Mouse (Mus musculus) limb, embryonic 11.5 days (tissue): ENCODE measurements around the gene Pik3ip1. TPM values are rescaled to one million over a fixed set of nuclear protein-coding genes. Genes with fewer than 3 reads are reported as not detected.

Source experiments
- ATAC-seq: fragments of 200-750 bp; cut with Nextera tagmentation; 2 replicates; pipeline ENCODE4 v1.8.0; 2017; ENCODE audit warnings: low read depth; ENCODE audit not compliant: insufficient number of reproducible peaks, low FRiP score, low TSS enrichment
- DNase-seq: peaks from one replicate; pipeline ENCODE4 v3.0.0-alpha.2; 2015; ENCODE audit warnings: low spot score
- H3K27ac ChIP-seq: fragments of 300-500 bp; sonication (generic); replicated peaks from 2 replicates; pipeline ENCODE4 v1.5.1; 2014; ENCODE audit warnings: low read depth, mild to moderate bottlenecking, low read length
- H3K27me3 ChIP-seq: fragments of 300-500 bp; sonication (generic); 2 replicates; pipeline ENCODE4 v1.6.1; 2014; ENCODE audit warnings: mild to moderate bottlenecking, low read length, mixed read lengths; ENCODE audit not compliant: control insufficient read depth, insufficient read depth
- H3K36me3 ChIP-seq: fragments of 300-500 bp; sonication (generic); 2 replicates; pipeline ENCODE4 v1.6.1; 2014; ENCODE audit warnings: mild to moderate bottlenecking, low read length, moderate library complexity, mixed read lengths; ENCODE audit not compliant: control insufficient read depth, insufficient read depth
- H3K4me1 ChIP-seq: fragments of 300-500 bp; sonication (generic); 2 replicates; pipeline ENCODE4 v1.6.1; 2014; ENCODE audit warnings: low read length, mixed read lengths; ENCODE audit not compliant: control insufficient read depth, insufficient read depth
- H3K4me2 ChIP-seq: fragments of 300-500 bp; sonication (generic); 2 replicates; pipeline ENCODE4 v1.6.1; 2014; ENCODE audit warnings: low read depth, mild to moderate bottlenecking, moderate library complexity; ENCODE audit not compliant: severe bottlenecking
- H3K4me3 ChIP-seq: fragments of 300-500 bp; sonication (generic); 2 replicates; pipeline ENCODE4 v1.5.1; 2014; ENCODE audit warnings: low read depth, low read length
- H3K9ac ChIP-seq: fragments of 300-500 bp; sonication (generic); 2 replicates; pipeline ENCODE4 v1.6.1; 2014; ENCODE audit warnings: mild to moderate bottlenecking, low read length
- H3K9me3 ChIP-seq: fragments of 300-500 bp; sonication (generic); 2 replicates; pipeline ENCODE4 v1.6.1; 2016; ENCODE audit warnings: low read length; ENCODE audit not compliant: control insufficient read depth
- WGBS: fragments of 180-500 bp; shearing (Covaris S2); extraction: QIAGEN DNeasy Blood & Tissue Kit; methylation state at CpG from one replicate; pipeline ENCODE4 v1.1.7; 2014; 5-methylcytosine and 5-hydroxymethylcytosine counted together
- polyA plus RNA-seq: library from polyadenylated mRNA; unstranded; fragments of >200 nt; fragmentation: Nextera tagmentation; extraction: Ambion mirVana; gene quantifications from 2 replicates; pipeline ENCODE4 v1.2.1, GENCODE M21; 2014

Pik3ip1 gene
- polyA plus RNA-seq, 1 experiment from 2014 or later: 10.2 TPM

DNA sequence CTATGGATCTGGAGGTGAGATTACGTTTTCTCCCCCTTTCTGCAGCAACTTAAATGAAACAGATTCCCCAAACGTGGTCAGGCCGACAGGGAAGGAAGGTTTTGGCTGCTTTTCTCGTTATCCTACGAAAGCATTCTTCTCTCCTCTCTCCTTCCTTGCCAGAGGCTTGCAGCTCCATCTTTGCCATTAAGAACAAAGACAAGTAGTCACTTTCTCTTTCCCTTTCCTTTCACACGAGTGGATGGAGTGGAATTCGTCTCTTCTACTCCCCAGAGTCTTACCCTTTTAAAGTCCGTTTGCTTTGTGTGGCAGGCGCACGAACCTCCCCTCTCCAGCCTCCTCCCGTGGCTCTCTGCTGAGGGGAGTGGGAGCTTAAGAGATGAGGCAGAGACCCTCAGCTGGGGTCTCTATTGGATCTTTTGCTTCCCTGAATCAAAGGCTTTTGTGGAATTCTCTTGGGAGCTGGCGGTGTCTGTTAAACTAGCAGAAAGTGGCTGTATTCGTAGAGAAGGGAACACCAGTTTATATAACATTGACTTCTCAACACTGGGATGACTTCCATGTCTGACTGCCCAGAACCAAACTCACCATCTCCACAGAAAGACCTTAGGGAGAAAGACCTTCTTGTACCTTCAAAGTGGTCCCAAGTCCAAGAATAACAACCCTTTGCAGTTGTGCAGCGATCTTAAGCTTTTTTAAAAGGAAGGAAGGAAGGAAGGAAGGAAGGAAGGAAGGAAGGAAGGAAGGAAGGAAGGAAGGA lies 970 bp downstream of the Pik3ip1 start:
- Histone ChIP-seq H3K27ac (no peak overlapping the region; the same call in 1 of the 2 replicates), H3K4me3 (peak overlapping the region; percentile 41), H3K27me3 (no peaks in the 10 kb centered on the region), H3K9me3 (no peaks in the 10 kb centered on the region), H3K4me2 (peak overlapping the region; percentile 92), H3K9ac (peak overlapping the region; percentile 61), H3K4me1 (peaks cover 3% of the 10 kb centered on the region; the same call in 1 of the 2 replicates), H3K36me3 (no peaks in the 10 kb centered on the region)
- peak; percentile 36 for DNase-seq
- 8% methylated on average over 14 of the region's 14 CpGs for WGBS
- ATAC-seq: no peak

DNA sequence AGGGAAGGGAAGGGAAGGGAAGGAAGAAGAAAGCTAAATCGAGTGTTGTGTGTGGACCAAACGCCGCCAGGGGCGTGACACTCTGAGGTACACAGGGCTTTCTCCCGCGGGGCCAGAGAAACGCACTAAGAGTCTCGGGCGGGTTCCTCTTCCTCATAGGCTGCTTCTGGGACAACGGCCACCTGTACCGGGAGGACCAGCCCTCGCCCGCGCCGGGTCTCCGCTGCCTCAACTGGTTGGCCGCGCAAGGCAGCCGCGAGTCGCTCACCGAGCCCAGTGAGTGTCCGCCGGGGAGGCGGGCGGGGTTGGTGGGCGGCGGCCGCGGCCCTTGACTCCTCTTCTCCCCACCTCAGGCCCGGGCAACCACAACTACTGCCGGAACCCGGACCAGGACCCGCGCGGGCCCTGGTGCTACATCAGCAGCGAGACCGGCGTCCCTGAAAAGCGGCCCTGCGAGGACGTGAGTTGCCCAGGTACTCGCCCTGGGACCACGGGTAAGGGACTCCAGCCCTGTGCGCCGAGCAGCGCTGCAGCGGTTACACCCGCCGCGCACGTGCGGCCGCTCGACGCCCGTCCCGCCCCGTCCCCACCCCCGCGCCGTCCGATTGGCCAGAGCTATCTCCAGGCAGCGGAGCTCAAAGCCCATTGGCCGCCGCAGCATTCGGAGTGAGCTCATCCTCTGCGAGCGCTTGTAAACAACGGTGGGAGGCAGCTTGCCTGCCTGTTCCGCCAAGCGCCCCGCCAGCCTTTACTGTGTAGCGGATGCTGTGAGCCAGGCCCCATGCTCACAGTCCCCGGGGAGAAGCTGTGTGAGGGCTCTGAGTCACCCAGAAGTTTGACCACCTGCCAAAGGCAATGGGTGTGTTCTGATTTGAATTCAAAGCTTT lies 1.8 kb downstream of the Pik3ip1 start:
- Histone ChIP-seq H3K27ac (no peak overlapping the region), H3K9me3 (no peaks in the 10 kb centered on the region), H3K9ac (peak overlapping the region; percentile 48), H3K36me3 (no peaks in the 10 kb centered on the region), H3K4me1 (peaks cover 3% of the 10 kb centered on the region; the same call in 1 of the 2 replicates), H3K4me2 (peak overlapping the region; percentile 92), H3K27me3 (no peaks in the 10 kb centered on the region), H3K4me3 (peak overlapping the region; percentile 41)
- WGBS: under 1% methylated on average over 66 of the region's 75 CpGs
- peak; percentile 92 for ATAC-seq
- peak; percentile 93 for DNase-seq

DNA sequence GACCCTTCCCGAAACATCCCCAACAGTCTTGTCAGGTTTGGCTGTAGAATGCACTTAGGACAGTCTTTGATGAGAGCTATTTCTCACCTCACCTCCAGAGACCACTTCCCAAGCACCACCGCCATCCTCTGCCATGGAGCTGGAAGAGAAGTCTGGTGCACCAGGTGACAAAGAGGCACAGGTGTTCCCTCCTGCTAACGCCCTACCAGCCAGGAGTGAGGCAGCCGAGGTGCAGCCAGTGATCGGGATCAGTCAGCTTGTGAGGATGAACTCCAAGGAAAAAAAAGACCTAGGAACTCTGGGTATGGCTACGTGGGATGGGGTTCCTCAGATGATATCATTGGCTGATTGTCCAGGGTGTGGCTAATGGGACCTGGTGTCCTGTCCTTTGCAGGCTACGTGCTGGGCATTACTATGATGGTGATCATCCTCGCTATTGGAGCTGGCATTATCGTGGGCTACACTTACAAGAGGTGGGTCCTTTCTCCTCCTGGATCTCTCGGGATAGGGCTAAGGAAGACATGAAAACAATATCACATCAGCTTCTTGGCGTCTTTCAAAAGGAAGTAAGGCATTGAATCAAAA lies 3.0 kb downstream of the Pik3ip1 start:
- DNase-seq: no peak
- no peaks in the 10 kb centered on the region for H3K27me3 ChIP-seq
- ATAC-seq: no peak
- H3K4me3 ChIP-seq: no peak overlapping the region
- H3K4me1 ChIP-seq: peaks cover 8% of the 10 kb centered on the region; the same call in 1 of the 2 replicates
- no peak overlapping the region for H3K9ac ChIP-seq
- H3K27ac ChIP-seq: no peak overlapping the region
- WGBS: 83% methylated on average over 11 of the region's 11 CpGs
- H3K36me3 ChIP-seq: no peaks in the 10 kb centered on the region
- H3K9me3 ChIP-seq: no peaks in the 10 kb centered on the region
- no peak overlapping the region for H3K4me2 ChIP-seq

DNA sequence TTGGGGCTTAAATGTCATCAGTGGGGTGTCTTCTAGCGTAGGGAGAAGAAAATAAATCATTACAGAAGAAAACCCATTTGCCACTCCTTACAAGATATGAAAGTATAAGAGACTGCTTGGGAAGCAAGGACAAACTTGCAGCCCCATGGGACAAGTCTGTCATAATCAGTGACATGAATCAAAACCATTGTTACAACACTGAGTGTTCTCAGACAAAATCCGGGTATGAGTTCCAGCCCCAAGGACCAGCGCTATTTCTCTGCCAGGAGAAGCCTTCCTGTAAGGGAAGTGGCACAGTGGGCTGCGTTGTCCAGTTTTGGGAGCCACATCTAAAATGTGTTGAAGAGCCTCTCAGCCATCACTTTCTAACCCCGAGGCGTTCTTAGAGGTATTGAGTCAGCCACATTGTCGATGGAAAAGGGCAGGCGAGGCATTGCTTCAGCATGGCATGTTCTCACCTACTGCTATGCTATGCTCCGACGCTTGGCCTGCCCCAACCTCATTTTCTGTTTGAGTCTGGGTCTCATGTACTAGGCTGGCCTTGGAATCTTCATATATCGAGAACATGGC lies 4.0 kb downstream of the Pik3ip1 start:
- 90% methylated on average over 11 of the region's 11 CpGs for WGBS
- DNase-seq (no peak), ATAC-seq (no peak)
- Histone ChIP-seq H3K4me2 (no peak overlapping the region), H3K9me3 (no peaks in the 10 kb centered on the region), H3K9ac (no peak overlapping the region), H3K27ac (no peak overlapping the region), H3K36me3 (no peaks in the 10 kb centered on the region), H3K4me3 (no peak overlapping the region), H3K27me3 (no peaks in the 10 kb centered on the region), H3K4me1 (peaks cover 8% of the 10 kb centered on the region; the same call in 1 of the 2 replicates)

DNA sequence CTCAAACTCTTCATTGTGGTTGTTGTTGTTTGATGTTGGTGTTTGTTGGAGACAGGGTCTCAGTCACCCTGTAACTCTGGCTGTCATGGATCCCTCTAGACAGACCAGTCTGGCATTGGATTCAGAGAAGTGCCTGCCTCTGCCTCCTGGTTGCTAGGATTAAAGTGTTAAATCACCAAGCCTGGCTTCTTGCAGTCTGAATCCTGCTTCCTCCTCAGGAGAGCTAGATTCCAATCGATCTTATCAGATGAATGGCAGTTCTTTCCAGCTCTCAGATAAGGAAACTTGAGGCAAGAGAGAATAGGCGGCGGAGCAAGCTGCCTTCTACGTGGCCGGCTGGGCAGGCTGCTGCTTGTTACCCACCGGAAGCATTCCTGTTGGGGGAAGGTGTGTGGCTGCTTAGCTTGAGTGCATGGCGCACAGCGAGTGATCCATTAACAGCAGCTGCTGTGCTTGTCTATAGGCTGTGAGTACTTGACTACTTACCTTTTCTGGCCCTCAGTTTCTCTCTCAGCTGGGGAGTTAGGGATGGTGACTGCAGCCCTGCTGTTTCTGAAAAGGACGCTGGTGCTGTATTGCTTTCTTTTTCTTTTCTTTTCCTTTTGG lies 4.6 kb downstream of the Pik3ip1 start:
- H3K4me1 ChIP-seq: peaks cover 8% of the 10 kb centered on the region; the same call in 1 of the 2 replicates
- no peak overlapping the region for H3K9ac ChIP-seq
- DNase-seq: peak; percentile 55

DNA sequence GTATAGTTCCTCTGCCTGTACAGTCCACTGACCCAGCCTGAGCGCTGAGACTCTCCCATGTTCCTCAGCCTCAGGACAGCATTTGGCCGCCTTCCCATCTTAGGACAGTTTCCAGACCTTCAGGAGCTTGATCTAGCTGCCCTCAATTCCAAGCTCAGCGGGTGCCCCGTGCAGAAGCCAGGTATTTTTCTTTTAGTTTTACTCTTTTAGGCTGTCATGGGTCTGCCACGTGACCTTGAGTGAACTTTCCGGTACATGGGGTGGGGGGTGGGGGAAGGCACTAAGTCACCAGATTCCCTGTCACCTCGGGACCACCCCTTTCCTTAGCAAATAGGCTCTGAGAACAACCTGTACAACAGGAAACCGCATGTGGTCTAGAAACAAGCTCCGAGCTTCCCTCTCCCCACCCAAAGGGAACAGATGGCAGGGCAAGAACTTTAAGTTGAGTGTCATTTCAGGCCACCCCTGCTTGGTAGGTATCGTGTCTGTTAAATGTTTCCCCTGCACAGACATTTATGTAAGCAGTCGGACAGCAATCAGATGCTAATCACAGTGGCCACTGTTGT lies 5.5 kb downstream of the Pik3ip1 start:
- H3K4me1 ChIP-seq: peaks cover 8% of the 10 kb centered on the region; the same call in 1 of the 2 replicates
- H3K27ac ChIP-seq: no peak overlapping the region
- DNase-seq (no peak), ATAC-seq (no peak)
- H3K27me3 ChIP-seq: no peaks in the 10 kb centered on the region
- no peak overlapping the region for H3K4me2 ChIP-seq
- H3K36me3 ChIP-seq: no peaks in the 10 kb centered on the region
- 42% methylated on average over 11 of the region's 11 CpGs for WGBS
- H3K9me3 ChIP-seq: no peaks in the 10 kb centered on the region
- H3K4me3 ChIP-seq: no peak overlapping the region
- no peak overlapping the region for H3K9ac ChIP-seq

More for the DNA sequence above, 4.6 kb downstream of the Pik3ip1 start:
- Histone ChIP-seq H3K9me3 (no peaks in the 10 kb centered on the region), H3K4me2 (no peak overlapping the region), H3K4me3 (no peak overlapping the region), H3K27me3 (no peaks in the 10 kb centered on the region), H3K36me3 (no peaks in the 10 kb centered on the region), H3K27ac (no peak overlapping the region)
- ATAC-seq: no peak
- 23% methylated on average over 9 of the region's 9 CpGs for WGBS

DNA sequence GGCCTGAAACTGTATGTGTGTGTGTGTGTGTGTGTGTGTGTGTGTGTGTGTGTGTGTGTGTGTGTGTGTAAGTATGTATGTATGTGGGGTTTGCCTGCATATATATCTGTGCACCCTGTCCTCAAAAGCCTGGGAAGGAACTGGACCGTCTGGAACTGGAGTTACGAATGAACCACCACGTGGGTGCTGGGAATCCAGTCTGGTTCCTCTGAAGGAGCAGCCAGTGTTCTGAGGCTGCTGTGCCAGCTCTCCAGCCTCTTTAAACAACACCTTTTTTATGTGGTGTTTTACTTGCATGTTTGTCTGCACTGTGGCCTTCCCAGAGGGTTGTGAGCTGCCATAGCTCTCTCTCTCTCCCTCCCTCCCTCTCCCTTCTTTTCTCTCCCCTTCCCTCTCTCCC lies 6.4 kb downstream of the Pik3ip1 start:
- Histone ChIP-seq H3K36me3 (no peaks in the 10 kb centered on the region), H3K4me1 (peaks cover 8% of the 10 kb centered on the region; the same call in 1 of the 2 replicates), H3K27me3 (no peaks in the 10 kb centered on the region), H3K4me2 (no peak overlapping the region), H3K4me3 (no peak overlapping the region), H3K9me3 (no peaks in the 10 kb centered on the region), H3K9ac (no peak overlapping the region), H3K27ac (no peak overlapping the region)
- DNase-seq (no peak), ATAC-seq (no peak)
- WGBS: 68% methylated on average over 3 of the region's 3 CpGs
